Mouse (Mus musculus) liver, embryonic 13.5 days (tissue): ENCODE data around the gene B4galt4. TPM values are rescaled to one million over a fixed set of nuclear protein-coding genes. Genes with fewer than 3 reads are reported as not detected.

Experiments
- ATAC-seq: fragments of 200-750 bp; cut with Nextera tagmentation; 2 replicates; pipeline ENCODE4 v1.8.0; 2017; ENCODE audit warnings: low read depth, mild to moderate bottlenecking, moderate number of reproducible peaks, moderate library complexity
- DNase-seq: peaks from one replicate; pipeline ENCODE4 v3.0.0; 2022
- H3K27ac ChIP-seq: fragments of 300-500 bp; sonication (generic); 2 replicates; pipeline ENCODE4 v1.5.1; 2015; ENCODE audit warnings: moderate library complexity, mild to moderate bottlenecking, inconsistent platforms
- H3K27me3 ChIP-seq: fragments of 300-500 bp; sonication (generic); 2 replicates; pipeline ENCODE4 v1.6.1; 2015; ENCODE audit warnings: mild to moderate bottlenecking, inconsistent platforms
- H3K36me3 ChIP-seq: fragments of 300-500 bp; sonication (generic); 2 replicates; pipeline ENCODE4 v1.6.1; 2015; ENCODE audit warnings: mild to moderate bottlenecking, inconsistent platforms
- H3K4me1 ChIP-seq: fragments of 300-500 bp; sonication (generic); replicated peaks from 2 replicates; pipeline ENCODE4 v1.6.1; 2015; ENCODE audit warnings: inconsistent platforms
- H3K4me2 ChIP-seq: fragments of 300-500 bp; sonication (generic); 2 replicates; pipeline ENCODE4 v1.6.1; 2015; ENCODE audit warnings: inconsistent platforms, mild to moderate bottlenecking, moderate library complexity
- H3K4me3 ChIP-seq: fragments of 300-500 bp; sonication (generic); replicated peaks from 2 replicates; pipeline ENCODE4 v1.5.1; 2015; ENCODE audit warnings: mild to moderate bottlenecking, inconsistent platforms
- H3K9ac ChIP-seq: fragments of 300-500 bp; sonication (generic); 2 replicates; pipeline ENCODE4 v1.6.1; 2015; ENCODE audit warnings: mild to moderate bottlenecking, inconsistent platforms
- H3K9me3 ChIP-seq: fragments of 300-500 bp; sonication (generic); replicated peaks from 2 replicates; pipeline ENCODE4 v1.6.1; 2016; ENCODE audit warnings: inconsistent platforms
- WGBS: fragments of 180-500 bp; shearing (Covaris S2); methylation state at CpG from one replicate; pipeline ENCODE4 v1.1.7; 2015; ENCODE audit not compliant: insufficient replicate concordance; 5-methylcytosine and 5-hydroxymethylcytosine counted together
- polyA plus RNA-seq: library from polyadenylated mRNA; unstranded; fragments of >200 nt; fragmentation: Nextera tagmentation; extraction: Ambion mirVana; gene quantifications from 2 replicates; pipeline ENCODE4 v1.2.1, GENCODE M21; 2015

Gene B4galt4
- polyA plus RNA-seq, 1 experiment from 2014 or later: 3.6 TPM

GRCm38 (mm10) chr16:38729139-38729538 is 12.9 kb upstream of the B4galt4 start:
- ATAC-seq (no peak), DNase-seq (no peak)
- H3K36me3 ChIP-seq: no peaks in the 10 kb centered on the region
- no peaks in the 10 kb centered on the region for H3K9me3 ChIP-seq
- H3K4me2 ChIP-seq: no peak overlapping the region
- H3K4me3 ChIP-seq: no peak overlapping the region
- H3K9ac ChIP-seq: no peak overlapping the region
- H3K27ac ChIP-seq: no peak overlapping the region
- H3K4me1 ChIP-seq: no peaks in the 10 kb centered on the region
- H3K27me3 ChIP-seq: peaks cover 60% of the 10 kb centered on the region
- WGBS: 58% methylated on average over 6 of the region's 6 CpGs

DNA sequence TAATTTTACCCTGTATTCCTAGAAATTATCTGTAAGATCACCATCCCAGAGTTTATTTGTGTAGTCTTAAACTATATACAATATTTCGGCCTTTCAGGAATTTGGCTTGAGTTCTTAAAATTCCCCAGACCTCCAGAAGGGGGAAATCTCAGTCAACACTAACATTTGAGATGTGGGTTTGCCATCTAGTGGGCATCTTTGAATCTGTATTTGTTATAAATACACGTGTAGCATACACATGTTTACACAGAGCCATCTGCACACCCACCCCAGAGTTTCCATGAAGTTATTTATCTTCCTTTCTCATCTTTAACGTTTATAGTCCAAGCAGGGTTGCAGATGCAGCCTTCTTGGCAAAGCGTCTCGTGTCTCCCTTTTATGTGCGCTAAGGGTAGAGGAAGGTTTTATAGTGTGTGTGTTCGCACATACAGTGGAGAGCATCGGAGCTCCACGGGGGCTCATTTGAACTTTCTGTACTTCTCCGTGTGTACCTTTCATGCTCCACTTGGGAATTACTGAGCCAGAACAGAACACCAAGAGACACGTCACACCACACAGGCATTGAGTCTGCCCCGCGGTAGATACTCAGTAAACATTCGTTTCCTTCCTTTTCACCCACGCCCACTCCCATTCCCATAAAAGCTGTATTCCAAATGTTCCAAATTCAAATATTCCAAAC is 12.3 kb upstream of the B4galt4 start:
- H3K4me2 ChIP-seq: no peak overlapping the region
- WGBS: 46% methylated on average over 15 of the region's 15 CpGs

DNA sequence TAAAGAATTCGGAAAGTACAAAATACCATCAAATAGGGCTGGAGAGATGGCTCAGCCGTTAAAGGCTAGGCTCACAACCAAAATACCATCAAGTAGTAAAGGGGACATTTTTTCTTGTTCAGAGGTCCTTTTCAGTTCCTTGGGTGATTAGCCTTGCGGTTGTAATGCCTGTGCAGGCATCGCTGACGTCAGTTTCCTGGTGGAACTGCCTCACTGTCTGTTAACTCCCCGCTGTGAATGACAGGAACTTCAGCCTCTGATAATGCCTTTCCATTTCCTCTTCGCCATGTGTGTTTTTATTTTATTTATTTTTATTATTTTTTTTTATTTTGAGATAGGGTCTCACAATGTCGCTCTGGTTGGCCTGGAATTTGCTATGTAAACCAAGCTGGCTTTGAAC is 11.1 kb upstream of the B4galt4 start:
- Histone ChIP-seq H3K4me3 (no peak overlapping the region), H3K4me2 (no peak overlapping the region), H3K27me3 (peaks cover 51% of the 10 kb centered on the region), H3K36me3 (no peaks in the 10 kb centered on the region), H3K9me3 (no peaks in the 10 kb centered on the region), H3K4me1 (no peaks in the 10 kb centered on the region), H3K27ac (no peak overlapping the region), H3K9ac (no peak overlapping the region)
- no peak for ATAC-seq
- no peak for DNase-seq
- WGBS: 12% methylated on average over 8 of the region's 8 CpGs

More for the DNA sequence above, 12.3 kb upstream of the B4galt4 start:
- H3K36me3 ChIP-seq: no peaks in the 10 kb centered on the region
- no peak overlapping the region for H3K27ac ChIP-seq
- no peaks in the 10 kb centered on the region for H3K4me1 ChIP-seq
- DNase-seq (no peak), ATAC-seq (no peak)
- H3K9me3 ChIP-seq: no peaks in the 10 kb centered on the region
- peaks cover 56% of the 10 kb centered on the region for H3K27me3 ChIP-seq
- H3K4me3 ChIP-seq: no peak overlapping the region
- no peak overlapping the region for H3K9ac ChIP-seq

GRCm38 (mm10) chr16:38741204-38741903 is 710 bp upstream of the B4galt4 start:
- peaks cover 4% of the 10 kb centered on the region for H3K4me1 ChIP-seq
- peak overlapping the region; percentile 68 for H3K4me2 ChIP-seq
- peaks cover 66% of the 10 kb centered on the region for H3K27me3 ChIP-seq
- H3K4me3 ChIP-seq: 0 out of 2 replicates have a peak overlapping the region, but pooled peaks have one; percentile 57
- ATAC-seq: no peak
- 67% methylated on average over 13 of the region's 13 CpGs for WGBS
- DNase-seq: no peak
- H3K36me3 ChIP-seq: no peaks in the 10 kb centered on the region
- H3K27ac ChIP-seq: no peak overlapping the region
- H3K9ac ChIP-seq: no peak overlapping the region
- H3K9me3 ChIP-seq: no peaks in the 10 kb centered on the region

DNA sequence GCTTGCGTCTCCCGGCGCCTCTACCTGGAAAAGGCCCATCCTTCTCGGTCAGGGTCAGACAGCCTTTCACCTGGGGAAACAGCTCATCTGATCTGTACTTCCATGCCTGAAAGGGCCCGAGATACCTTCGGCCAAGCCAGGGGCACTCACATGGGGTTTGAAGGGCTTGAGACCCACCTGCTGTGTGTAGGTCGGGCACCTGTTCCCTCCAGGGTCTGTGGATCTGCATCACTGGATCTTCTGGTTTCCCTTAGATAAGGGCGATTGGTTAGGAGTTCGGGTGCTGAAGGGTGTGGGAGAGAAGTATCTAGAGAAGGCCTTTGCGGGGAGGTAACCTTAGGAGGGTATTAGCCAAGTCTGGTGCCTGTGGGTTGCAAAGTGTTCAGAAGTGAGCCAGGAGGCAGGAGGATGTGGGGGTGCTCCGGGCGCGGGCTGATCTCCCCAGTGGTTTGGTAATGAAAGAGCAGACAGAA is 631 bp downstream of the B4galt4 start:
- H3K4me1 ChIP-seq: peaks cover 4% of the 10 kb centered on the region
- WGBS: under 1% methylated on average over 13 of the region's 13 CpGs
- peak overlapping the region; percentile 54 for H3K9ac ChIP-seq
- no peak overlapping the region for H3K27ac ChIP-seq
- peaks cover 66% of the 10 kb centered on the region for H3K27me3 ChIP-seq
- DNase-seq (no peak), ATAC-seq (peak; percentile 20; the same call in 1 of the 2 replicates)
- no peaks in the 10 kb centered on the region for H3K36me3 ChIP-seq
- peak overlapping the region; percentile 68 for H3K4me2 ChIP-seq
- no peaks in the 10 kb centered on the region for H3K9me3 ChIP-seq
- peak overlapping the region; percentile 57 for H3K4me3 ChIP-seq

DNA sequence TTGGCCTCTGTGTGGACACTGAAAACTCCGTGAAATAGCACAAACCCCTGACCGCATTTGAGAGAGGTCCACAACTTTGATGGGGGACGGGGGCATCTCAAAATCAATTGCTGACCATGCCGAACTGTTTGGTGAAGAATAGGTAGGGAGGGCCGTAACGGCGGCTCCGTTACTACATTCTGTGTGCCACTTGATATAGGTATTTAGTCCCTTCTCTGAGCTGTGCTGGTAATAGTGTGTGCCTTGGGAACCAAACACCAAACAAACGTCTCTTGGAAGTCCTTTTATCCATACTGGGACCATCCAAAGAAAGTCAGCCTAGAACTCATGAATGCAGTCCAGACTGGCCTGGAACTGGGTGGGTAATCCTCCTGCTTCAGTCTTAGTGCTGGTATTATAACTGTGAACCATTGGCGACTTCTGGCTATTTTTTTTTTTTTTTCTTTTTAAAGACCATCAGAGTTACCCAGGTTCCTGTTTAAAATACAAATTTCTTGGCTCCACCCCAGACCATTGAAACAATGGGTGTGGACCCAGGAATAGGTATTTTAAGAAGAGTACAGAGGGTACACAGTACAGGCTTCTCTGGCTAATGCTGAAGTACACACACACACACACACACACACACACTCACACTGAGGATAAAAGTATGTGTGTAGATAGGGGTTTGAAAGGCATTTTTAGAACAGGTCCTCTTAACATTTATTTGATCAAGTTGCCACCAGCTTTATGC is 2.0 kb downstream of the B4galt4 start:
- H3K27me3 ChIP-seq: peaks cover 74% of the 10 kb centered on the region
- ATAC-seq: no peak
- WGBS: 73% methylated on average over 10 of the region's 10 CpGs

DNA sequence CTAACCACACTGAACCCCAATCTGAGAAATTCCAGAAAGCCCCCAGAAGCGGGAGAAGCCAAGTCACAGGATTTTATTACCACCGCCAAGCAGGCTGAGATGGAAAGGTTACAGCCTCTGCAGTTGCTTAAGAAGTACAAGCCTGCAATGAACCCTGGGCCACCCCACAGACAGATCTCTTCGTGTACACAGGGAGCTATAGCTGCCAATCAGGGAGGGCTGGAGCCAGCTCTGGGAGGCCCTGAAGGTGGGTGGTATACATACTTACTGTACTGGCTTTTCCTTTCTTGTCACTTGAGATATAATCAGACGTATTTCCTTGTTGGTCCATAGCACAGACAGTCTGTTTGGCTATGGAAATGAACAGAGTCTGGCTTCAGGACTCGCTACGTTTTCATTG is 8.7 kb downstream of the B4galt4 start:
- DNase-seq (no peak), ATAC-seq (no peak)
- H3K4me2 ChIP-seq: no peak overlapping the region
- 64% methylated on average over 6 of the region's 6 CpGs for WGBS
- H3K9me3 ChIP-seq: no peaks in the 10 kb centered on the region
- H3K9ac ChIP-seq: no peak overlapping the region
- no peak overlapping the region for H3K27ac ChIP-seq
- peaks cover 11% of the 10 kb centered on the region for H3K4me1 ChIP-seq
- no peak overlapping the region for H3K4me3 ChIP-seq
- peaks cover 63% of the 10 kb centered on the region for H3K27me3 ChIP-seq
- no peaks in the 10 kb centered on the region for H3K36me3 ChIP-seq

More for the DNA sequence above, 2.0 kb downstream of the B4galt4 start:
- no peak overlapping the region for H3K4me3 ChIP-seq
- peaks cover 4% of the 10 kb centered on the region for H3K4me1 ChIP-seq
- no peaks in the 10 kb centered on the region for H3K36me3 ChIP-seq
- no peak overlapping the region for H3K27ac ChIP-seq
- H3K4me2 ChIP-seq: no peak overlapping the region
- no peak overlapping the region for H3K9ac ChIP-seq
- DNase-seq: no peak
- no peaks in the 10 kb centered on the region for H3K9me3 ChIP-seq

DNA sequence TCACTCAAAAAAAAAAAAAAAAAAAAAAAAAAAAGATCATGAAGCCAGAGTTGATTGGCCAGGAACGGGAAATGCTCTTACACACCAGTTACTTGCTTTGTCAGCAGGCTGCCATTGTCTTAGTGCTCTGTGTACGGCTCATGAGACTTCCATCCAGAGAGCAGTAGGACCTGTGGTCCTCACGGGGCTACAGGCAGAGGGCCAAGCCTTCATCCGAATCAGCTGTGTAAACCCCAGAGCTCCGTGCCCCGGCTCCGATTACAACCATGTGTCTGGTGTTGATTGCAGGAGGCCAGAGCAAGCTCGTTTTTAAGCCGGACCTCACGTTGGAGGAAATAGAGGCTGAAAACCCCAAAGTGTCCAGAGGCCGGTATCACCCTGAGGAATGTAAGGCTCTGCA is 11.6 kb downstream of the B4galt4 start:
- 71% methylated on average over 11 of the region's 11 CpGs for WGBS
- peaks cover 35% of the 10 kb centered on the region for H3K4me1 ChIP-seq
- H3K36me3 ChIP-seq: no peaks in the 10 kb centered on the region
- H3K27ac ChIP-seq: no peak overlapping the region
- peak overlapping the region; percentile 7; the same call in 1 of the 2 replicates for H3K4me2 ChIP-seq
- no peak for DNase-seq
- no peak overlapping the region for H3K4me3 ChIP-seq
- ATAC-seq: no peak
- H3K9me3 ChIP-seq: no peaks in the 10 kb centered on the region
- no peak overlapping the region for H3K9ac ChIP-seq
- H3K27me3 ChIP-seq: peaks cover 70% of the 10 kb centered on the region

- peaks cover 35% of the 10 kb centered on the region for H3K4me1 ChIP-seq
- no peak overlapping the region for H3K9ac ChIP-seq
- 7% methylated on average over 7 of the region's 7 CpGs for WGBS
- DNase-seq (no peak), ATAC-seq (peak; percentile 92)
- H3K36me3 ChIP-seq: no peaks in the 10 kb centered on the region
- peaks cover 64% of the 10 kb centered on the region for H3K27me3 ChIP-seq
- H3K4me2 ChIP-seq: peak overlapping the region; percentile 48
- H3K27ac ChIP-seq: peak overlapping the region; percentile 69
- no peaks in the 10 kb centered on the region for H3K9me3 ChIP-seq
- no peak overlapping the region for H3K4me3 ChIP-seq
These were observed 13.6 kb downstream of the B4galt4 start for GRCm38 (mm10) chr16:38755452-38756176.

DNA sequence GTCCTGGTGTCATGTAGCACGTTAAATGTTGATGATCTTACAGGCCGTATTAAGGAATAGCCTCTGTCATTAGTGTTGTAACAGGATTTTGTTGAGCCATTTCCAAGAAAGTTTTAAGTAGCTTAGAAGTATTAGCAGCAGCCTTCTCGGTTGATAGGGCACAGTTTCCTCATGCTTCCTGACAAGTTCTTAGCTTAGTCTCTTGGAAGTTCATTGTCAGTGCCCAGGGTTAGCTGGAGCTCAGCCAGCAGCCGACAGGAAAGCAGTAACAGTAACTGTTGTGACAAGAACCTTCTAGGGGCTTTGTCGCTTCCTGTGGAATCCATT is 14.1 kb downstream of the B4galt4 start:
- Histone ChIP-seq H3K4me2 (peak overlapping the region; percentile 48; the same call in 1 of the 2 replicates), H3K9ac (no peak overlapping the region), H3K36me3 (no peaks in the 10 kb centered on the region), H3K27me3 (peaks cover 64% of the 10 kb centered on the region), H3K4me1 (peaks cover 35% of the 10 kb centered on the region), H3K27ac (peak overlapping the region; percentile 69), H3K4me3 (no peak overlapping the region), H3K9me3 (no peaks in the 10 kb centered on the region)
- WGBS: 22% methylated on average over 5 of the region's 5 CpGs
- DNase-seq: no peak
- no peak for ATAC-seq

GRCm38 (mm10) chr16:38756572-38756971 is 14.5 kb downstream of the B4galt4 start:
- Histone ChIP-seq H3K27ac (no peak overlapping the region), H3K4me1 (peaks cover 35% of the 10 kb centered on the region), H3K4me3 (no peak overlapping the region), H3K4me2 (no peak overlapping the region), H3K9me3 (no peaks in the 10 kb centered on the region), H3K9ac (no peak overlapping the region), H3K27me3 (peaks cover 64% of the 10 kb centered on the region), H3K36me3 (no peaks in the 10 kb centered on the region)
- DNase-seq (no peak), ATAC-seq (peak; percentile 39; the same call in 1 of the 2 replicates)
- WGBS: 43% methylated on average over 4 of the region's 4 CpGs
